Mouse (Mus musculus) liver, adult 2 months (tissue): Measurements from ENCODE around the gene Lypd9.
"Not testable (repeated sequence)": the region's sequence is repeated elsewhere in the genome, so short reads cannot be mapped to it uniquely, and the experiment has no call there.

Source experiments
- CTCF ChIP-seq: fragments of 200-500 bp; IDR thresholded peaks from 2 replicates; pipeline ENCODE4 v1.5.1; 2011; ENCODE audit warnings: low read depth, low read length, control low read depth
- POLR2A ChIP-seq: fragments of 200-500 bp; IDR thresholded peaks from 2 replicates; pipeline ENCODE4 v1.6.1; 2011; ENCODE audit warnings: low read length, control low read depth; ENCODE audit not compliant: insufficient read depth; ENCODE audit errors: extremely low read depth

- not testable (repeated sequence) for TF ChIP-seq CTCF, POLR2A
Measured at GRCm38 (mm10) chr11:58502472-58502871, 49.7 kb upstream of the Lypd9 start, which contains the start of gene Olfr331.
